Mouse (Mus musculus) cortical plate, adult 2 months (tissue): ENCODE data around the gene Hebp2.

Experiments used
- CTCF ChIP-seq: fragments of 200-500 bp; IDR thresholded peaks from 2 replicates; pipeline ENCODE4 v1.5.1; 2011; ENCODE audit warnings: mild to moderate bottlenecking, control low read depth, low read length; ENCODE audit not compliant: insufficient read depth; ENCODE audit errors: extremely low read depth
- POLR2A ChIP-seq: fragments of 200-500 bp; IDR thresholded peaks from 2 replicates; pipeline ENCODE4 v1.6.1; 2011; ENCODE audit warnings: mild to moderate bottlenecking, low read length, control low read depth; ENCODE audit not compliant: insufficient read depth; ENCODE audit errors: extremely low read depth

GRCm38 (mm10) chr10:18493010-18493894 is 52.6 kb downstream of the Hebp2 start:
- TF ChIP-seq CTCF (no peak), POLR2A (no peak)
